Mouse (Mus musculus) small intestine, adult 2 months (tissue): ENCODE measurements around the gene F13b. TPM values are rescaled to one million over a fixed set of nuclear protein-coding genes. Genes with fewer than 3 reads are reported as not detected.

Source experiments
- H3K27ac ChIP-seq: fragments of 200-500 bp; 2 replicates; pipeline ENCODE4 v1.5.1; 2012; ENCODE audit warnings: low read depth, low read length, control low read depth, inconsistent platforms; ENCODE audit not compliant: insufficient read depth
- H3K27me3 ChIP-seq: fragments of 200-500 bp; 2 replicates; pipeline ENCODE4 v1.6.1; 2012; ENCODE audit warnings: mild to moderate bottlenecking, moderate library complexity, low read length, inconsistent platforms; ENCODE audit not compliant: control insufficient read depth, insufficient read depth
- H3K36me3 ChIP-seq: fragments of 200-500 bp; 2 replicates; pipeline ENCODE4 v1.6.1; 2012; ENCODE audit warnings: mild to moderate bottlenecking, low read length, control low read depth, inconsistent platforms; ENCODE audit not compliant: control insufficient read depth, insufficient read depth
- H3K4me1 ChIP-seq: fragments of 200-500 bp; 2 replicates; pipeline ENCODE4 v1.6.1; 2012; ENCODE audit warnings: low read length, inconsistent platforms, mixed read lengths; ENCODE audit not compliant: control insufficient read depth, insufficient read depth, insufficient read length
- H3K4me3 ChIP-seq: fragments of 200-500 bp; 2 replicates; pipeline ENCODE4 v1.5.1; 2012; ENCODE audit warnings: low read depth, mild to moderate bottlenecking, control low read depth, inconsistent platforms, low read length, moderate library complexity
- CTCF ChIP-seq: fragments of 200-500 bp; IDR thresholded peaks from 2 replicates; pipeline ENCODE4 v1.5.1; 2012; ENCODE audit warnings: low read depth, mild to moderate bottlenecking, control low read depth, inconsistent platforms, low read length, moderate library complexity, mixed read lengths; ENCODE audit not compliant: insufficient replicate concordance, insufficient read length; ENCODE audit errors: extremely low read depth
- POLR2A ChIP-seq: fragments of 200-500 bp; IDR thresholded peaks from 2 replicates; pipeline ENCODE4 v1.6.1; 2012; ENCODE audit warnings: low read depth, mild to moderate bottlenecking, control low read depth, inconsistent platforms, low read length, moderate library complexity
- WGBS: fragments of 180-500 bp; shearing (Covaris S2); methylation state at CpG from one replicate; pipeline ENCODE4 v1.1.7; 2018; 5-methylcytosine and 5-hydroxymethylcytosine counted together
- polyA plus RNA-seq: library from polyadenylated mRNA; depleted of rRNA; stranded (reverse); fragments of >200 nt; gene quantifications from 2 replicates; pipeline ENCODE4 v1.2.3, GENCODE M21; 2012; rRNA removed

Gene F13b
- polyA plus RNA-seq, 1 experiment, result not detected

DNA sequence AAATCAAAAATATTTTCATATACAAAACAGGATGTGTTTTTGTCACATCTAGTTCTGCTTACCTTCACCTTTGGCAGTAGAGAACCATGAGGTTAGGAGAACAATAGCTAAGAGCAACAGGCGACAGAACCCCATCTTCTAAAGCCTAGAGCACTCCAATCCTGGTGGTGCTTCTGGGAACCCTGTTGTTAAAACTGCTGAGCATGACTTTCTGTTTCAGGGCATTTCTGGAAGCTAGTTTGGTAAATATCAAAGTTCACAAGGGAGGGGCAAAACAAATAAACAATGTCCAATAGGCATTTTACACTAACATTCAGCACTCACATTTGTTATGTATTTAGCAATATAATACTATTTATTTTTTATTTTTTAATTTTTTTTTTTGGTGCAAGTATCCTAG is 58.5 kb downstream of the F13b start, which contains the start of gene Cfhr1:
Gene Cfhr1 (minus strand): TSS at position 249 of the 400 bp plus-strand sequence.
- Histone ChIP-seq H3K4me1 (no peaks in the 10 kb centered on the region), H3K27ac (no peak within 1 kb of the TSS), H3K4me3 (no peak within 1 kb of the TSS), H3K27me3 (no peaks in the 10 kb centered on the region), H3K36me3 (no peaks in the 10 kb centered on the region)
- TF ChIP-seq CTCF (no peak), POLR2A (no peak)
- WGBS, result 49% methylated on average over 1 of the region's 1 CpGs

Other genes starting within 250 kb of the F13b start
- 0.08 TPM in 1 of 2 replicates, not detected in the other for gene Crb1, start 124.6 kb upstream of the F13b start, polyA plus RNA-seq
- 0.75 and 0.90 TPM in 2 replicates for gene Zbtb41, start 79.4 kb upstream of the F13b start, polyA plus RNA-seq
- gene Aspm, start 46.9 kb upstream of the F13b start, polyA plus RNA-seq, result 0.32 and 0.41 TPM in 2 replicates
- not detected in 2 replicates for gene Cfhr1, start 58.6 kb downstream of the F13b start, polyA plus RNA-seq